Mouse (Mus musculus): ENCODE data around the gene Magi2. TPM values are rescaled to one million over a fixed set of nuclear protein-coding genes. Genes with fewer than 3 reads are reported as not detected.

Gene Magi2
- polyA plus RNA-seq, 1 experiment from 2014 or later: 9.3 TPM

DNA sequence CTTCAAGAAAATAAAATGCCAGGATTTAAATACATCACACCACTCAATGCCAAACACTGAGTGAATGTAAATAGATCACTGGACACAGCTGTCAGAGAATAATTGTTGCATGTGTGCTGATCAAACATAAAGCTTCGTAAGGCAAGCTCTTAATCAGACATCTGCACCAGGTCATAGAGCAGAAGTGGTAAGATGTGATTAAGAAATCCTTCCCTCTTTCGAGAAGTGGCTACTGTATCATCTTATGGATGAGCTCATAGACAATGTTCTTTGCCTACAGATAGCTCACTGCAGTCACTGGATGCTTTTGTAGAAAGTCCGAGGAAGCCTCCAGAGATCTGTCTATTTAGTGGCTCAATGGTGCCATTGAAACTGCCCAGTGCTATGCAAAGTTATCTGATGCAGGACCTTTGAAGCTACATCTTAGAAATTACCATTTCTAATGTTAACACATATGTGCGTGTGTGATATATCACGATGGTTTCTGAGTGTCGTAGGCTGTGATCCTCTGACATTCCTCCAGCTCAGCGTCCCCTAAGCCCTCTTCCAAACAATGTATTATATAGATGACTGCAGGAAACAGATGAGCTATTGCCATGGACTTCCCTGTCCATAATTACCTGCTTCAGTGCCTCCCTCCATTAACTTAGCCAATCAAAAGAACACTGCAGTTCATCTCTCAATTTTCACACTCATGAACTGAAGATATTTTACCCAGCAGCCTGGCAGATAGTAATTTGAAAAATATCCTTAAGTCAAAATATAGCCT, 1231.1 kb downstream of the Magi2 start:
- Histone ChIP-seq H3K4me1 (ENCODE audit: control insufficient read depth, insufficient read depth, low read length) (no peaks in the 10 kb centered on the region), H3K36me3 (ENCODE audit: control insufficient read depth, insufficient read depth, low read length) (no peaks in the 10 kb centered on the region), H3K9ac (ENCODE audit: low read depth, low read length) (no peak overlapping the region), H3K9me3 (ENCODE audit: control insufficient read depth, low read length) (no peaks in the 10 kb centered on the region), H3K4me3 (ENCODE audit: low read length) (no peak overlapping the region), H3K27me3 (ENCODE audit: control insufficient read depth, insufficient read depth, low read length) (no peaks in the 10 kb centered on the region), H3K27ac (ENCODE audit: low read depth, low read length) (no peak overlapping the region), H3K4me2 (replicated peaks; ENCODE audit: low read depth, low read length) (no peak overlapping the region)
- 84% methylated on average over 7 of the region's 7 CpGs for WGBS
- ATAC-seq (ENCODE audit: low FRiP score, low TSS enrichment): no peak

DNA sequence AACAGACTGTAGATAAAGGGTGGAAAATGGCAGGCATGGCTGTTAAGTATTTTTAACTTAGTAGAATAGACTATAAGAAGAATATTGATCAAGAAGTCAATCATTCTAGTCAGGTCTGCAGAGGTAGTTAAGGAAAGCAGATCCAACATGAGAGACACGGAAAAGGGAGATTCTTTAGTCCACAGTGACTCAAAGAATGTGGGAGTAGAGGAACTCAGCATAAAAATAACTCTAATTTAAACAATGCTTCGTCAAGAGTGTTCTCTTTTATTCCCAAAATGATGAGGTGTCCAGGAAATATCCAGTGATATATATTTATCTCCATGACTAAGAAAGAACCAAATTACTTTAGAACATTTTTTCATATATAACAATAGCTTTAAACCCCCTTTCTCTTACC, 1234.9 kb downstream of the Magi2 start:
- H3K4me3 ChIP-seq (ENCODE audit: low read length): no peak overlapping the region
- no peaks in the 10 kb centered on the region for H3K36me3 ChIP-seq (ENCODE audit: control insufficient read depth, insufficient read depth, low read length)
- no peaks in the 10 kb centered on the region for H3K4me1 ChIP-seq (ENCODE audit: control insufficient read depth, insufficient read depth, low read length)
- no peaks in the 10 kb centered on the region for H3K27me3 ChIP-seq (ENCODE audit: control insufficient read depth, insufficient read depth, low read length)
- no peaks in the 10 kb centered on the region for H3K9me3 ChIP-seq (ENCODE audit: control insufficient read depth, low read length)
- ATAC-seq (ENCODE audit: low FRiP score, low TSS enrichment): no peak
- 77% methylated on average over 2 of the region's 2 CpGs for WGBS
- no peak overlapping the region for H3K27ac ChIP-seq (ENCODE audit: low read depth, low read length)
- no peak overlapping the region for H3K9ac ChIP-seq (ENCODE audit: low read depth, low read length)
- H3K4me2 ChIP-seq (replicated peaks; ENCODE audit: low read depth, low read length): no peak overlapping the region

DNA sequence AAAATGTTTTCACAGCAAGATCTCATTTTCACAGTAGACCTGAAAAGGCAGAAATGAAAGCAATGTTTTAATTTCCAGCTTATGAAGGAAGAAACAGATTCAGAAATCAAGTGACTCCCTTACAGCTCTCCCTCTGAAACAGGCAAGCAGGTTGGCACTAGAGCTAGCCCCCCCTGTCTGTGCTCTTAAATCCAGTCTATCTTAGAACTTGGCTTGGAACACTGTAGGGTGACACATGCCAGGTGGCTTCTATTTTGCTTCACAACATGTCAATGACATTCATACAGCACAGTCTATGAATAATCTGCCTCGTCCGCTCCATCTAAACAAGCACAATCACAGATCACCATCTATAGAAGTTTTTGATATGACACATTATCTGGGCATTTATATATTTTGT, 1235.5 kb downstream of the Magi2 start:
- Histone ChIP-seq H3K9ac (ENCODE audit: low read depth, low read length) (no peak overlapping the region), H3K4me3 (ENCODE audit: low read length) (no peak overlapping the region), H3K4me2 (replicated peaks; ENCODE audit: low read depth, low read length) (no peak overlapping the region), H3K27me3 (ENCODE audit: control insufficient read depth, insufficient read depth, low read length) (no peaks in the 10 kb centered on the region), H3K27ac (ENCODE audit: low read depth, low read length) (no peak overlapping the region), H3K4me1 (ENCODE audit: control insufficient read depth, insufficient read depth, low read length) (no peaks in the 10 kb centered on the region), H3K9me3 (ENCODE audit: control insufficient read depth, low read length) (no peaks in the 10 kb centered on the region), H3K36me3 (ENCODE audit: control insufficient read depth, insufficient read depth, low read length) (no peaks in the 10 kb centered on the region)
- no peak for ATAC-seq (ENCODE audit: low FRiP score, low TSS enrichment)
- WGBS: 95% methylated on average over 2 of the region's 2 CpGs

DNA sequence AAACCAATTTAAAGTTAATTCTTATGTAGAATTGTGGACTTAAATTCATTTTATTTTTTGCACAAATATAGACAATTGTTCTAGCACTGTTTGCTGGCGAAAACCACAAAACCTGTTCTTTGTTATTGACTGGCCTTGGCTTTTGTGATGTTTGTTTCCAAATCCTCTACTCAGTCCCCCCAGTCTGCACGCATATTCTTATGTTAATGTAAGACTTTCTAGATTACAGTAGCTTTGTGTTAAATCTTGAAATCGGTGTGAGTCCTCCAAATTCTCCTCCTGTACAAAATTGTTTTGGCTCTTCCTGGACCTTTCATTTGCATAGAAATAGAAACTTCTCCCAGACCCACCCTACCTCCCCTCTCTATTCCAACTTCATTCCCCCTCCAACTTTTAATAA, 1242.9 kb downstream of the Magi2 start:
- WGBS: 78% methylated on average over 3 of the region's 3 CpGs
- no peak for ATAC-seq (ENCODE audit: low FRiP score, low TSS enrichment)
- no peaks in the 10 kb centered on the region for H3K9me3 ChIP-seq (ENCODE audit: control insufficient read depth, low read length)

GRCm38 (mm10) chr5:20470466-20470865, 1243.6 kb downstream of the Magi2 start:
- Histone ChIP-seq H3K4me1 (ENCODE audit: control insufficient read depth, insufficient read depth, low read length) (no peaks in the 10 kb centered on the region), H3K27ac (ENCODE audit: low read depth, low read length) (no peak overlapping the region), H3K9ac (ENCODE audit: low read depth, low read length) (no peak overlapping the region), H3K4me2 (replicated peaks; ENCODE audit: low read depth, low read length) (no peak overlapping the region), H3K9me3 (ENCODE audit: control insufficient read depth, low read length) (no peaks in the 10 kb centered on the region), H3K36me3 (ENCODE audit: control insufficient read depth, insufficient read depth, low read length) (no peaks in the 10 kb centered on the region), H3K4me3 (ENCODE audit: low read length) (no peak overlapping the region), H3K27me3 (ENCODE audit: control insufficient read depth, insufficient read depth, low read length) (no peaks in the 10 kb centered on the region)
- no peak for ATAC-seq (ENCODE audit: low FRiP score, low TSS enrichment)

More for the DNA sequence above, 1242.9 kb downstream of the Magi2 start:
- no peak overlapping the region for H3K4me3 ChIP-seq (ENCODE audit: low read length)
- H3K27ac ChIP-seq (ENCODE audit: low read depth, low read length): no peak overlapping the region
- H3K27me3 ChIP-seq (ENCODE audit: control insufficient read depth, insufficient read depth, low read length): no peaks in the 10 kb centered on the region
- no peaks in the 10 kb centered on the region for H3K36me3 ChIP-seq (ENCODE audit: control insufficient read depth, insufficient read depth, low read length)
- no peak overlapping the region for H3K9ac ChIP-seq (ENCODE audit: low read depth, low read length)
- no peak overlapping the region for H3K4me2 ChIP-seq (replicated peaks; ENCODE audit: low read depth, low read length)
- no peaks in the 10 kb centered on the region for H3K4me1 ChIP-seq (ENCODE audit: control insufficient read depth, insufficient read depth, low read length)

DNA sequence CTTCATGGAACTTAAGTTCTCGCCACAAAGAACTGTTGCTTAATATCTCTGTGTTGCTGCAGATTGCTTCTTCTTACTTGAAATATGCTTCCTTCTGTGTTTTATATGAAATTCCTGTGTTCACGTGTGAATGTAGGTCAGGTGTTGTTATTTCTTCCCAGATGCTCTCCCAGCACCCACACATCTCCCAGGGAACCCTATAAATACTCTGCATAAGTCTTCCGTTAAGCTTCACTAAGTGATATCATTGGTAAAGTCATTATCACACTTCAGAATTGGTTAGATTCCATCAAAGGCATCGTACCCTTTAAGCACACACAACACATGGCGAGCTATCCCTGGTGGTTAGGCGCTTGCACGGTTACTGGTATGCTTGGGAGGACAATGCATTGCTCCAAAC, 1257.7 kb downstream of the Magi2 start:
- Histone ChIP-seq H3K4me3 (ENCODE audit: low read length) (no peak overlapping the region), H3K27me3 (ENCODE audit: control insufficient read depth, insufficient read depth, low read length) (no peaks in the 10 kb centered on the region), H3K4me1 (ENCODE audit: control insufficient read depth, insufficient read depth, low read length) (no peaks in the 10 kb centered on the region), H3K27ac (ENCODE audit: low read depth, low read length) (no peak overlapping the region), H3K9me3 (ENCODE audit: control insufficient read depth, low read length) (no peaks in the 10 kb centered on the region), H3K9ac (ENCODE audit: low read depth, low read length) (no peak overlapping the region), H3K4me2 (replicated peaks; ENCODE audit: low read depth, low read length) (no peak overlapping the region), H3K36me3 (ENCODE audit: control insufficient read depth, insufficient read depth, low read length) (no peaks in the 10 kb centered on the region)
- 88% methylated on average over 7 of the region's 7 CpGs for WGBS
- no peak for ATAC-seq (ENCODE audit: low FRiP score, low TSS enrichment)

DNA sequence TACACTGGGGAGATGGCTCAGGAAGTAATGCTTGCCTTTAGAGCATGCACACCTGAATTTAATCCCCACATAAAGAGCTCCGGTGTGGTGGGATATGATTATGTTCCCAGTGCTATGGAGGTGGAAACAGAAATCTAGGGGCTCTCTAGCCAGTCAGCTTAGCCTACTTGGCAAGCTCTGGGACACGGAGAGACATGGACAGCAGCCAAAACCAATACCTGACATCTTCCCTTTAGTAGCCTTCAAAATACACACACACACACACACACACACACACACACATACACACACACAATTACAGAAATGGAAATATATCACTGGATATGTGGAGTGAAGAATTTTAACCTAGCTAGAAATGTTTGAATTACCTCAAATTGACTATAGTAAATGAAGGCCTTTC, 1265.1 kb downstream of the Magi2 start:
- Histone ChIP-seq H3K4me2 (replicated peaks; ENCODE audit: low read depth, low read length) (no peak overlapping the region), H3K9me3 (ENCODE audit: control insufficient read depth, low read length) (no peaks in the 10 kb centered on the region), H3K4me3 (ENCODE audit: low read length) (no peak overlapping the region), H3K36me3 (ENCODE audit: control insufficient read depth, insufficient read depth, low read length) (no peaks in the 10 kb centered on the region), H3K27ac (ENCODE audit: low read depth, low read length) (no peak overlapping the region), H3K4me1 (ENCODE audit: control insufficient read depth, insufficient read depth, low read length) (no peaks in the 10 kb centered on the region), H3K27me3 (ENCODE audit: control insufficient read depth, insufficient read depth, low read length) (no peaks in the 10 kb centered on the region), H3K9ac (ENCODE audit: low read depth, low read length) (no peak overlapping the region)
- WGBS: 85% methylated on average over 2 of the region's 2 CpGs
- no peak for ATAC-seq (ENCODE audit: low FRiP score, low TSS enrichment)

DNA sequence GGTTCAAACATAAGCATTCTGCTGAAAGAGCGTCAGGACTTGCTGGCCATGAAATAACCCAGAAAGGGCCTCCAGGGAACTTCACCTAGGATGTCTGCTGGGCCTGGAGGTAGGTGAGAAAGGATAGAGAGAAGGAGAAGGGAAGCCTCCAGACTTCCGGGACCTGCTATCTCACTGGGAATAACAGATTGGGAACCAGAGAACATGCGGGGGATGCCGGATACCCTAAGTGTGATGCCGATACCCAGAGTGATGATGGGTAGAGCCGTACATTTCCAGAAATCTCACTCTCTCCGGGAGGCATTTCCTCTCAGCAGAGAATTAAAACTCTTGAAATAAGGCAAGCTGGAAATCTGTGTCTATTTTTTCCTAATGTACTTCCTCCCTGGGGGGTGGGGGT, 1265.8 kb downstream of the Magi2 start:
- H3K9me3 ChIP-seq (ENCODE audit: control insufficient read depth, low read length): no peaks in the 10 kb centered on the region
- H3K4me1 ChIP-seq (ENCODE audit: control insufficient read depth, insufficient read depth, low read length): no peaks in the 10 kb centered on the region
- H3K4me3 ChIP-seq (ENCODE audit: low read length): no peak overlapping the region
- H3K4me2 ChIP-seq (replicated peaks; ENCODE audit: low read depth, low read length): no peak overlapping the region
- H3K27ac ChIP-seq (ENCODE audit: low read depth, low read length): no peak overlapping the region
- H3K9ac ChIP-seq (ENCODE audit: low read depth, low read length): no peak overlapping the region
- ATAC-seq (ENCODE audit: low FRiP score, low TSS enrichment): no peak
- 91% methylated on average over 7 of the region's 7 CpGs for WGBS
- H3K36me3 ChIP-seq (ENCODE audit: control insufficient read depth, insufficient read depth, low read length): no peaks in the 10 kb centered on the region
- H3K27me3 ChIP-seq (ENCODE audit: control insufficient read depth, insufficient read depth, low read length): no peaks in the 10 kb centered on the region

- Histone ChIP-seq H3K27ac (ENCODE audit: low read depth, low read length) (no peak overlapping the region), H3K9me3 (ENCODE audit: control insufficient read depth, low read length) (no peaks in the 10 kb centered on the region), H3K27me3 (ENCODE audit: control insufficient read depth, insufficient read depth, low read length) (no peaks in the 10 kb centered on the region), H3K4me3 (ENCODE audit: low read length) (no peak overlapping the region), H3K9ac (ENCODE audit: low read depth, low read length) (no peak overlapping the region), H3K4me2 (replicated peaks; ENCODE audit: low read depth, low read length) (no peak overlapping the region), H3K36me3 (ENCODE audit: control insufficient read depth, insufficient read depth, low read length) (no peaks in the 10 kb centered on the region), H3K4me1 (ENCODE audit: control insufficient read depth, insufficient read depth, low read length) (no peaks in the 10 kb centered on the region)
- no peak for ATAC-seq (ENCODE audit: low FRiP score, low TSS enrichment)
- WGBS: 76% methylated on average over 6 of the region's 6 CpGs
Measured at GRCm38 (mm10) chr5:20494010-20494409, 1267.2 kb downstream of the Magi2 start.
